Mouse (Mus musculus): ENCODE data around the gene Serpine1. TPM values are rescaled to one million over a fixed set of nuclear protein-coding genes. Genes with fewer than 3 reads are reported as not detected.

Serpine1 gene
- polyA plus RNA-seq, 1 experiment from 2014 or later, result 0.10 TPM

- 2% methylated on average over 7 of the region's 8 CpGs for WGBS
- peaks cover 34% of the 10 kb centered on the region for H3K4me1 ChIP-seq
- no peaks in the 10 kb centered on the region for H3K36me3 ChIP-seq
- H3K9ac ChIP-seq, result no peak overlapping the region; the same call in 1 of the 2 replicates
- no peaks in the 10 kb centered on the region for H3K9me3 ChIP-seq (replicated peaks)
- peak overlapping the region; percentile 35 for H3K4me3 ChIP-seq
- peaks cover 82% of the 10 kb centered on the region for H3K27me3 ChIP-seq
- no peak for ATAC-seq (ENCODE audit: low FRiP score)
- H3K27ac ChIP-seq, result no peak overlapping the region
- H3K4me2 ChIP-seq (replicated peaks), result peak overlapping the region; percentile 100
Measured at GRCm38 (mm10) chr5:137029273-137029585, 42.8 kb downstream of the Serpine1 start.

- Histone ChIP-seq H3K4me2 (replicated peaks) (peak overlapping the region; percentile 100), H3K9me3 (replicated peaks) (no peaks in the 10 kb centered on the region), H3K9ac (no peak overlapping the region), H3K36me3 (no peaks in the 10 kb centered on the region), H3K27me3 (peaks cover 84% of the 10 kb centered on the region), H3K4me3 (peak overlapping the region; percentile 35; the same call in 1 of the 2 replicates), H3K27ac (no peak overlapping the region), H3K4me1 (peaks cover 34% of the 10 kb centered on the region)
- ATAC-seq (ENCODE audit: low FRiP score), result no peak
- 3% methylated on average over 28 of the region's 29 CpGs for WGBS
Measured at GRCm38 (mm10) chr5:137028561-137029272, 43.4 kb downstream of the Serpine1 start.

- H3K27me3 ChIP-seq, result peaks cover 77% of the 10 kb centered on the region
- no peaks in the 10 kb centered on the region for H3K36me3 ChIP-seq
- peak within 1 kb of the TSS; percentile 38 for H3K4me2 ChIP-seq (replicated peaks)
- H3K9me3 ChIP-seq (replicated peaks), result no peaks in the 10 kb centered on the region
- WGBS, result 27% methylated on average over 4 of the region's 4 CpGs
- H3K27ac ChIP-seq, result no peak within 1 kb of the TSS
- H3K4me1 ChIP-seq, result peaks cover 20% of the 10 kb centered on the region
- H3K9ac ChIP-seq, result no peak within 1 kb of the TSS
- no peak within 1 kb of the TSS for H3K4me3 ChIP-seq
- no peak for ATAC-seq (ENCODE audit: low FRiP score)
Measured at GRCm38 (mm10) chr5:137026092-137026491, 46.0 kb downstream of the Serpine1 start, which contains the start of gene Vgf. Gene Vgf (plus strand): TSS chr5:137026392.

DNA sequence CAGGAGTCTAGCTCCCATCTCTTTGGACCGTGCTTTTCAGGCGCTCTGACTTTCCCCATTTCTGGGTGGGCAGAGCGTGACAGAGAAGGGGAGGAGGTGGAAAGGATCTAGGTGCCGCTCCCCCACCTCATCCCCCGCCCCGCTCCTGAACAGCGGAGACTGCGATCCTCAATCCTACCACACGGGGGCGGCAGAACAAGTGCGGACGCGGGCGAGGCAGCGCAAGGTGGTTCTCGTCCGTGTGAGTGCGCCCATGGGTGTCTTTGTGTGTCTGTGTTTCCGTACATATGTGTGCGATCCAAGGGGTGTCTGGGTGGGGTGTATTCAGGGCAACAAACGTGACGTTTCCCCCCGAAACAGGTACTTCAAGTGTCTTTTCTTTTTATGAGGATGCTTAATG, 46.9 kb downstream of the Serpine1 start:
- Histone ChIP-seq H3K4me1 (peaks cover 11% of the 10 kb centered on the region), H3K4me3 (no peak overlapping the region), H3K9ac (no peak overlapping the region), H3K9me3 (replicated peaks) (no peaks in the 10 kb centered on the region), H3K4me2 (replicated peaks) (peak overlapping the region; percentile 38), H3K27ac (no peak overlapping the region), H3K36me3 (no peaks in the 10 kb centered on the region), H3K27me3 (peaks cover 69% of the 10 kb centered on the region)
- WGBS, result under 1% methylated on average over 23 of the region's 23 CpGs
- ATAC-seq (ENCODE audit: low FRiP score), result no peak

DNA sequence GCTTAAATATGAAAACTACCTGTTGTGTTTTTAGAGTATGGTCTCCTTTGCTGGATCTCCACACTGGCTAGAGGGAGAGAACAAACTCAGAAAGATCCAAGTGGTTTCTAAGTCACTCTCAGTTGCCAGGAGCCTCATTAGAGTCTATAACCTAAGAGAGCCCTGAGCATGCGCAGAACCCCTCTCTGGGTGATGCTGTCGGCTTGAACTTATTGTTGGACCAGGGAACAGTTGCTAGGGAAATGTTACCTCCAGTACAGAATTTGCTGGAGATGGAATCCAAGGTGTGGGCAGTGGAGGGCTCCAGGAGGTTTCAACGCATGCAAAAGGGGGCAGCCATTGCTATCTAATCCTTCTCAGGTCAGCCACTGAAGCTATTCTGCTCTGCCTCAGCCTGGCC, 47.8 kb downstream of the Serpine1 start:
- Histone ChIP-seq H3K9ac (no peak overlapping the region), H3K27ac (no peak overlapping the region), H3K9me3 (replicated peaks) (no peaks in the 10 kb centered on the region), H3K4me3 (no peak overlapping the region), H3K4me1 (peaks cover 7% of the 10 kb centered on the region), H3K27me3 (peaks cover 62% of the 10 kb centered on the region), H3K4me2 (replicated peaks) (no peak overlapping the region), H3K36me3 (no peaks in the 10 kb centered on the region)
- 61% methylated on average over 3 of the region's 3 CpGs for WGBS
- no peak for ATAC-seq (ENCODE audit: low FRiP score)

DNA sequence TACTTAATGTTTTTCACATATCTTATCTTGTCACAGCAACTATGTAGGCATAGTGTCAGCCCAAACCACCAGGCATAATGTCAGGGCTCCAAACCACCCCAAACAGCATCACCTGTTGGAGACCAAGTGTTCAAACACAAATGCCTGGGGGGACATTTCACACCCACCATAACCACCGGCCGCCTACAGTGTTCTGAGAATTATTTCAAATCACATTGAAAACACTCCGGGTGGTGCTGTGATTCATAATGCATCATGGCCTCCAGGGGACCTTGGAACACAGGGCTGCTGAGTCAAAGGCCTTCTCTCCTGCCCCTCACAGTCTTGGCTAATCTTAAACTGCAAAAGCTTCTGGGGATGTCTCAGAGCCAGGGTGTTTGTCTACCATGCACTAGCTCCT, 56.2 kb downstream of the Serpine1 start:
- no peak overlapping the region for H3K4me3 ChIP-seq
- WGBS, result 86% methylated on average over 3 of the region's 3 CpGs
- H3K27me3 ChIP-seq, result no peaks in the 10 kb centered on the region
- no peak overlapping the region for H3K9ac ChIP-seq
- H3K4me2 ChIP-seq (replicated peaks), result no peak overlapping the region
- H3K36me3 ChIP-seq, result no peaks in the 10 kb centered on the region
- no peaks in the 10 kb centered on the region for H3K4me1 ChIP-seq
- H3K9me3 ChIP-seq (replicated peaks), result no peaks in the 10 kb centered on the region
- H3K27ac ChIP-seq, result no peak overlapping the region
- ATAC-seq (ENCODE audit: low FRiP score), result no peak

DNA sequence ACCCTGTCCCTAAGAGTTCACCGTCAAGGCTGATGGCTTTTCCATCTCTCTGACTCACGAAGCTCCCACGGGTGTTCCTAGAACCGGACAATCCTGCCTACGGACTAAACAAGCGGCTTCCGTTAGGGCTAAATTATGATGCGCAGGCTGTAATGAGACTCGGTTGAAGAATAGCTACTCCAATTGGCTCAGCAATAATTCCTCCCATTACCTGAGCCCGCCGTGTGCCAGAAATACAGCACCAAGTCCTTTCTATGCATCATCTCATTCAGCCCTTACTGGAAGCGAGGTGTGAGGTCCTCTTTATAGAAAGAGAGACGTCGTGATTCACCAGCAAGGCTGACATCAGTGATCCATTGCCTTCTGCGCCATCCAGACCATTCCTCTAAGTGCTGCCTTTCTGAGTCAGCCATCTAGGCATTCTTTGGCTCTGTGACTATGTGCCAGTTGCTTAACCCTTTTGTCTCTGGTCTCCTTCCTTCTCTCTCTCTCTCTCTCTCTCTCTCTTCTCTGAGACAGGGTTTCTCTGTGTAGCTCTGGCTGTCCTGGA, 59.6 kb downstream of the Serpine1 start:
- WGBS, result 69% methylated on average over 15 of the region's 15 CpGs
- no peak overlapping the region for H3K4me3 ChIP-seq
- H3K4me1 ChIP-seq, result no peaks in the 10 kb centered on the region
- H3K4me2 ChIP-seq (replicated peaks), result no peak overlapping the region
- no peaks in the 10 kb centered on the region for H3K9me3 ChIP-seq (replicated peaks)
- H3K36me3 ChIP-seq, result no peaks in the 10 kb centered on the region
- ATAC-seq (ENCODE audit: low FRiP score), result no peak
- H3K27ac ChIP-seq, result no peak overlapping the region
- no peaks in the 10 kb centered on the region for H3K27me3 ChIP-seq
- no peak overlapping the region for H3K9ac ChIP-seq

Other genes with a start within 250 kb of the Serpine1 start
- gene Col26a1, start 189.1 kb downstream of the Serpine1 start, polyA plus RNA-seq (2016; fragmentation: Nextera tagmentation; extraction: Ambion mirVana), result 115 and 124 TPM in 2 replicates
- gene Ift22, start 164.1 kb downstream of the Serpine1 start, polyA plus RNA-seq (2016; fragmentation: Nextera tagmentation; extraction: Ambion mirVana), result 94.9 and 106 TPM in 2 replicates
- 294 and 324 TPM in 2 replicates for gene Fis1, start 119.0 kb downstream of the Serpine1 start, polyA plus RNA-seq (2016; fragmentation: Nextera tagmentation; extraction: Ambion mirVana)
- gene Cldn15, start 105.7 kb downstream of the Serpine1 start, polyA plus RNA-seq (2016; fragmentation: Nextera tagmentation; extraction: Ambion mirVana), result 0.25 and 0.28 TPM in 2 replicates
- 43.3 and 44.7 TPM in 2 replicates for gene Plod3, start 85.2 kb downstream of the Serpine1 start, polyA plus RNA-seq (2016; fragmentation: Nextera tagmentation; extraction: Ambion mirVana)
- 101 and 103 TPM in 2 replicates for gene Znhit1, start 84.2 kb downstream of the Serpine1 start, polyA plus RNA-seq (2016; fragmentation: Nextera tagmentation; extraction: Ambion mirVana)
- 1.4 and 2.1 TPM in 2 replicates for gene Vgf, start 45.9 kb downstream of the Serpine1 start, polyA plus RNA-seq (2016; fragmentation: Nextera tagmentation; extraction: Ambion mirVana)
- gene Ap1s1, start 26.1 kb downstream of the Serpine1 start, polyA plus RNA-seq (2016; fragmentation: Nextera tagmentation; extraction: Ambion mirVana), result 183 and 186 TPM in 2 replicates
- gene Trim56, start 43.9 kb upstream of the Serpine1 start, polyA plus RNA-seq (2016; fragmentation: Nextera tagmentation; extraction: Ambion mirVana), result 4.2 and 5.7 TPM in 2 replicates
- gene Muc3, start 77.1 kb upstream of the Serpine1 start, polyA plus RNA-seq (2016; fragmentation: Nextera tagmentation; extraction: Ambion mirVana), result not detected in 2 replicates
- gene Muc3a, start 140.1 kb upstream of the Serpine1 start, polyA plus RNA-seq (2016; fragmentation: Nextera tagmentation; extraction: Ambion mirVana), result not detected in 2 replicates
- 12.6 and 13.1 TPM in 2 replicates for gene Ache, start 215.3 kb upstream of the Serpine1 start, polyA plus RNA-seq (2016; fragmentation: Nextera tagmentation; extraction: Ambion mirVana)
- gene Ufsp1, start 222.4 kb upstream of the Serpine1 start, polyA plus RNA-seq (2016; fragmentation: Nextera tagmentation; extraction: Ambion mirVana), result 8.1 and 10.3 TPM in 2 replicates
- gene Srrt, start 235.4 kb upstream of the Serpine1 start, polyA plus RNA-seq (2016; fragmentation: Nextera tagmentation; extraction: Ambion mirVana), result 151 and 152 TPM in 2 replicates
- gene Trip6, start 242.1 kb upstream of the Serpine1 start, polyA plus RNA-seq (2016; fragmentation: Nextera tagmentation; extraction: Ambion mirVana), result 40.0 and 40.7 TPM in 2 replicates

Measured in hindbrain, embryonic 12.5 days (tissue).